Mouse (Mus musculus) bone marrow, adult 2 months (tissue): ENCODE results near the gene Nos1ap.

Experiments used
- CTCF ChIP-seq: fragments of 200-500 bp; IDR thresholded peaks from 2 replicates; pipeline ENCODE4 v1.5.1; 2011; ENCODE audit warnings: low read length, control low read depth; ENCODE audit not compliant: control insufficient read depth, insufficient read depth
- POLR2A ChIP-seq: fragments of 200-500 bp; IDR thresholded peaks from 2 replicates; pipeline ENCODE4 v1.6.1; 2011; ENCODE audit warnings: low read depth, mild to moderate bottlenecking, control low read depth, low read length, borderline replicate concordance; ENCODE audit not compliant: control insufficient read depth

DNA sequence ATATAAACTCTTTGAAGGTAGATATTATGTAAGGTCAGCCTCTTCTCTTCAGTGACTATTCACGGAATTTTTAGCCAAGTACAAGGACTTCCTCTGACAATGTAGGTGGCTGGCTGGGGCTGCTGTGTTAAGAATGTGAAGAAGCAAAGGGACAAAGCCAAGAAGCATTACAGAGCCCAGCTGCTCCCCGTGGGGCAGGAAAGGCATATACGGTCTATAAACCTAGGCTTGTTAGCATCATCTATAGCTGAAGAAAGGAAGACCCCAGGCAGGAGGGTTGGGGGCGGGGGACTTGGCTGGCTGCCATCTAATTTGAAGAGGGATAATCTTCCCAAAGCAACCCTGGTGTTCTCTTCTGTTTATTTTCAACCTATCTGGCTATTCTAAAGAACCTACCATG is 180.6 kb downstream of the Nos1ap start:
- TF ChIP-seq POLR2A (no peak), CTCF (no peak)
